Mouse (Mus musculus): ENCODE measurements around the gene Ntn1.

Ntn1 gene

DNA sequence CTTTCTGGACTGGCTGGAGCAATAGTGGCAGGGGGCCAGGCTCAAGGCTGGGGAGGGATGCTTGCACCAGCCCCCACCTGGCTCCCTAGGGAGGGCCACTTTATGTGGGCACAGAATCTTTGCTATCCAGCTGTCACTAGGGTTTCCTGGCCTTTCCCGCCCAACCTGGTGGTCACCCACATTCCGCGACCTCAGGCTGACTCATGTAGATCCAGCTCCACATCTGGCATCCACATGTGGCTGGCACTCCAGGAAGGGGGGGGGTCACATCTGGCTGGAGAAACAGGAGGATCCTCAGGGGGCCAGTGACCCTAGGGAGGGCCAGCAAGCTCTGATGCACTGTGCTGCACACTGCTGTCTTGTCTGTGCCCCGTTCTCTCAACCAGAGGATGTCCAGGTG, 179.9 kb downstream of the Ntn1 start:
- DNase-seq (ENCODE audit: extremely low spot score, low read depth, low spot score), result no peak

DNA sequence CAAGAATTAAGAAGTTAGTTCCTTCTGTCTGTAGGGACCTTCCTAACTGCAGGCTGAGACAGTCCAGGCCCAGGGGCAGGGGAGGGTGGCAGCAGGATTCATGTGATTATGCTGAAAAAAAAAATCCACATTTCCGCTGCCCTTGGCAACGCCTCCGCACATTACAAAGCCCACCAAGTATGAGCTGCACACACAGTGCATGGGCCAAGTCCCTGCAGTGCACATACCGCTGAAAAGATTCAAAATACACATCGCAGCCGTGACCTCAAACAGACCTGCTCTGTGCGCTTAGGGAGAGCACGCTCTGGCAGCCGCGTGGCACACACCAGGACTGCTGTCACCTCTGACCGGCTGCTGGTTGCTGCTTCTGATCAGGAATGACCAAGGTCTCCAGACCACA, 184.6 kb downstream of the Ntn1 start:
- no peak for DNase-seq (ENCODE audit: extremely low spot score, low read depth, low spot score)

- DNase-seq (ENCODE audit: extremely low spot score, low read depth, low spot score), result no peak
Measured at GRCm38 (mm10) chr11:68215206-68215912, 185.3 kb downstream of the Ntn1 start.

- DNase-seq (ENCODE audit: extremely low spot score, low read depth, low spot score), result no peak
Measured at GRCm38 (mm10) chr11:68214496-68215205, 186.0 kb downstream of the Ntn1 start.

DNA sequence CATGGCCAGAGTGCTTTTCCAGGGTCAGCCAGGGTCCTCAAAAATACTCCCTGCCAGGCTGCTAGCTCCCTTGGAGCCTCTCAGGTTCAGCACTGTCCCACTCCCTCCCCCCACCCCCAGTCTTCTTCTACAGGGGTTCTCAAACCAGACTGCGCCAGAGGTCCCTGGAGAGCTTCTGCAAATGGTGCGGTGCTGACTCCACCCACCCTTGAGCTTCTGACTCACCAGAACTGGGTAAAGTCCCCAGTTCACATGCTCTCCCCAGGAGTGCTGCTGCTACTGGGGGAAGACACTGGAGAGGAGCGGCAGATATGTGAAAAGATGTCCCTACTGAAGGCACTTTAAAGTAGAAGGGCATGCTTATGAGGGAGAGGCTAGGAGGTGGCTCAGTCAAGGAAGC, 186.7 kb downstream of the Ntn1 start:
- DNase-seq (ENCODE audit: extremely low spot score, low read depth, low spot score), result no peak

- DNase-seq (ENCODE audit: extremely low spot score, low read depth, low spot score), result no peak
Measured at GRCm38 (mm10) chr11:68211924-68212578, 188.6 kb downstream of the Ntn1 start.

- DNase-seq (ENCODE audit: extremely low spot score, low read depth, low spot score), result no peak
Measured at GRCm38 (mm10) chr11:68210714-68211113, 189.9 kb downstream of the Ntn1 start.

- no peak for DNase-seq (ENCODE audit: extremely low spot score, low read depth, low spot score)
Measured at GRCm38 (mm10) chr11:68209506-68209905, 191.1 kb downstream of the Ntn1 start.

DNA sequence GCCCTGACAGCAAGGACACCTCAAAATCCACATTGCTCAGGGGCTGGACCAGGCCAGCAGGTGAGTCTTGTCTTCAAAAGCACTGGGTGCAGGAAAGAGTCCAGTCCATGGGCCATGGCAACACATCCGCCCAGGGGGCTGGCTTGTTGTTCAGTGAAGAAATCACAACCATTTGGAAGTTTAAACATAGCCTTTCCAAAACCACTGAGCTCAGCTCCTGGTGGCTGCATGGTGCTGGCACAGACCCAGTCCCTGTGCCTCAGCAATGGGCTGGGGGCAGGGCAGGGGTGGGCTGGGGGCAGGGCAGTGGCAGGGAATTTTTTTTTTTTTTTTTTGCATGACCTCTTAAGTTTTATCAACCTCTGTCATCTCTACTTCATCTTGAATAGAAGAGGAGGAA, 192.0 kb downstream of the Ntn1 start:
- no peak for DNase-seq (ENCODE audit: extremely low spot score, low read depth, low spot score)

- DNase-seq (ENCODE audit: extremely low spot score, low read depth, low spot score), result no peak
Measured at GRCm38 (mm10) chr11:68208023-68208422, 192.6 kb downstream of the Ntn1 start.

- DNase-seq (ENCODE audit: extremely low spot score, low read depth, low spot score), result no peak
Measured at GRCm38 (mm10) chr11:68205572-68206229, 194.9 kb downstream of the Ntn1 start.

DNA sequence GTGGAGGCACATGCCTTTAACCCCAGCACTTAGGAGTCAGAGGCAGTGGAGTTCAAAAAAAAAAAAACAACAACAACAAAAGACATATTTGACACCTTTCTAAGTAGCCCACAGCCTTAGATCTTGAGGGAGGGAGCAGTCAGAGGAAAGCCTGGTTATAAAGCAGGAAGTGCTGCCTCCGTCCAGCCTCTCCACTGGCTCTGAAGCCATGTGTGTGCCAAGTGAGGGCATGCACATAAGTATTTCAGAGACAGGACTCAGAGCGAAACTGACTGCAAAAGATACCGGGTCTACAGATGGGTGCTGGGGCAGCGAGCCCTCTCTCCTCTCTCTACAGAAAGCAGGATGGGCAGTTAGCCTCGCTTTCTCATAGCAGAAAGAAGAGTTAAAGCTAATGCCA, 196.2 kb downstream of the Ntn1 start:
- DNase-seq (ENCODE audit: extremely low spot score, low read depth, low spot score), result no peak

DNA sequence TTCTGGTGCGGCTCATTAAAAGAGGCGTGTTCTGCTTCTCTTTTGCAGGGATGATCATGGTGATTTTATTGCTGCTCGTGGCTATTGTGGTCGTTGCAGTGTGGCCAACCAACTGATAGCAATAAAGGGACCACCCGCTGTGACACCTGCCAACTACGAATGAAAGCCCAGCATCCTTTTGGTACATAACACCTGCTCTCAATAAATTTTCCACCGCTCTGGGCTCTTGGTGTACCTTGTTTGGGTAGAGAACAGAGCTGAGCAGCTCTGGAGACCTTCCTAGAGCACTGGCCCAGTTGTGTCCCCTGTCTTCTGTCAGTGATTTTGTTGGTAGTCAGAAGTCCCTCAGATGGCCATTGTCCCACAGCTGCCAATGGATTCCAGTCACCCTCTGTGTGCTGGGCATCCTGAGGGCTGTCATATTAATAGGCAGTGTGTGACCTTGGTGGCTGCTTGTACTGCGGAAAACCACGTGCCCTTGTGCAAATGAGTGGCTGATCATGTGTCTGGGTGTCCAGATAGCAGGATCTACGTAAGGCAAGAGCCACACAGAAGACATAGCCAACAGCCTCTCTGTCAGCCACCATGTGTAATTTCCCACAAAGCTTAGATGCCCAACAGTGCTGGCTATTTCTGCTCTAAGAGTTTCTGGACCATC, 196.8 kb downstream of the Ntn1 start:
- DNase-seq (ENCODE audit: extremely low spot score, low read depth, low spot score), result no peak

GRCm38 (mm10) chr11:68202561-68202960, 198.1 kb downstream of the Ntn1 start:
- no peak for DNase-seq (ENCODE audit: extremely low spot score, low read depth, low spot score)

GRCm38 (mm10) chr11:68201811-68202459, 198.7 kb downstream of the Ntn1 start:
- DNase-seq (ENCODE audit: extremely low spot score, low read depth, low spot score), result no peak

- no peak for DNase-seq (ENCODE audit: extremely low spot score, low read depth, low spot score)
Measured at GRCm38 (mm10) chr11:68201063-68201462, 199.6 kb downstream of the Ntn1 start.

- DNase-seq (ENCODE audit: extremely low spot score, low read depth, low spot score), result no peak
Measured at GRCm38 (mm10) chr11:68200500-68200899, 200.1 kb downstream of the Ntn1 start.

- no peak for DNase-seq (ENCODE audit: extremely low spot score, low read depth, low spot score)
Measured at GRCm38 (mm10) chr11:68199801-68200423, 200.7 kb downstream of the Ntn1 start.

DNA sequence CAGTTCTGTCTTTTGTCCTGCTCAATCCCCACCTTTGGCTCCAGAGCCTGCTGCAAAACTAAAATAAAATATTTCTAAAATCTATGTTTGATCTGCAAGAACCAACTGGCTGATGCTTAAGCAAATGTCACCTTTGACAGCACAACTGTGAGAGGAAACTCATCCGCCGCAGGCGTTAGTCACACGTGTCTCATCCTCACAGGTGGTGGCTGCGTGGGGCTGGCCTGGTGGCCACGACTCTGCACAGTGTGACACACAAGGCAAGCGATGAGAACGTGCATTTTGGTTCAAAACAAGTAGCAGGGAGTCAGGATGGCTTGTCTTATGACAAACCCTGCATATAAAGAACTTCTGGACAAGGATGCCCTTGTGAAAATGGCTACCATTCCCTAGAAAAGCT, 201.5 kb downstream of the Ntn1 start:
- DNase-seq (ENCODE audit: extremely low spot score, low read depth, low spot score), result no peak

DNA sequence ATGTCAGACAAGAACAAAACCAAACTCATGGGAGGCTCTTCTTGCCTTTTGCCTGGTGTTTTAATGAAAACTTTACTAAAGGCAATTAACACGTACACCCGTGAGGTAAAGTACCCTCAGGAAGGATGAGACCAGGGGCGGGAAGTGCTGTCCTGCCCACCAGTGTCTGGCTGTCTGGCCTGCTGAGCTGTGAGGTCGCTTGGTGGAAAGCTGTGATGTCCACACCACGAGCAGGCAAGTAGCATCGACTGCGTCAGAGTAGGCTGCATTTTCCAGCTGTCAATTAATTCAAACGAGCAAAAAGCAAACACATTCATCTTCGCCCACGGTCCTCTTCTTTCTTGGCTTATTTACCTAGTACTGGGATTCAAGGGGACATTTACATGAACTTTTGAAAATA, 201.9 kb downstream of the Ntn1 start:
- no peak for DNase-seq (ENCODE audit: extremely low spot score, low read depth, low spot score)

Data from hindlimb bud, embryonic 11.5 days (tissue).